Mouse (Mus musculus) heart, postnatal 0 days (tissue): ENCODE data around the gene Wnt5a.

Experiments used
- CTCF ChIP-seq: IDR thresholded peaks from 2 replicates; pipeline ENCODE4 v1.5.1; 2016; ENCODE audit warnings: antibody characterized with exemption, control low read depth, low read depth
- EP300 ChIP-seq: IDR thresholded peaks from 2 replicates; pipeline ENCODE4 v1.6.1; 2016; ENCODE audit warnings: antibody characterized with exemption, low read depth

DNA sequence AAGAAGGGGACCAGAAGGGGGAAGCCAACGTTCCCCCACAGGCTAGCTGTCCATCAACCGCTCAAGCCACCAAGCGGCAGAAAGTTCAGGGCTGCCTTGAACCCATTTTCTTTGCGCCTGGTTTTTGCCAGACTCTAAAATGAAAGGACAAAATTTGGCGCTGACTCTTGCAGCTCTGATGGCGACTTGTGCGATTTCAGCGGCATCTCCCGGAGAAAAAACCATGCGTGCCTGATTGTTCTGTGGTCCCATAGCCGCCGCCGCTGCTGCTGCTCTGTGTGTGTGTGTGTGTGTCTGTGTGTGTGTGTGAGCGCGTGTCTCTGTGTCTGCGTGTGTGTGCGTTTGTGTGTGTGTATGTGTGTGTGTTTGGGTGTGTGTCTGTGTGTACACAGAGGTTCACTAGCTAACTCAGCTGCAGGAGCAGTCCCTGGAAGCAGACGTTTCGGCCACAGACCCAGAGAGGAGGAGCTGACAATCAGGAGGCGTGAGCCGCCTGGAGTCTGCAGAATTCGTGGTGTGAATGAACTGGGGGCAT lies 568 bp downstream of the Wnt5a start:
- no peak for TF ChIP-seq CTCF
- no peak for TF ChIP-seq EP300
